Mouse (Mus musculus): ENCODE results near the gene Zcchc17. TPM values are rescaled to one million over a fixed set of nuclear protein-coding genes. Genes with fewer than 3 reads are reported as not detected.
A peak's percentile ranks its signal among the peaks of the same experiment; 100 is the strongest.

Gene Zcchc17
- polyA plus RNA-seq, 1 experiment: 17.1 TPM

GRCm38 (mm10) chr4:130308231-130309081 lies 51.3 kb downstream of the Zcchc17 start, which contains the start of the genes Fabp3 and Gm10570:
TSS of gene Fabp3 (plus strand) at chr4:130308595.
TSS of gene Gm10570 (minus strand) at chr4:130308674.
- Histone ChIP-seq H3K4me1 (ENCODE audit: control insufficient read depth, insufficient read depth, insufficient read length, low read length) (peaks cover 15% of the 10 kb centered on the region), H3K36me3 (ENCODE audit: control insufficient read depth, insufficient read depth, low read length) (no peaks in the 10 kb centered on the region), H3K27me3 (ENCODE audit: control insufficient read depth, insufficient read depth, low read length) (peaks cover 16% of the 10 kb centered on the region), H3K4me3 (ENCODE audit: low read depth, low read length) (peak within 1 kb of the TSS; percentile 66), H3K27ac (ENCODE audit: insufficient read depth, low read depth, low read length) (peak within 1 kb of the TSS; percentile 8; the same call in 1 of the 2 replicates)
- TF ChIP-seq CTCF (IDR thresholded peaks at IDR 0.05; ENCODE audit: extremely low read depth, insufficient read length, insufficient replicate concordance, low read depth, low read length) (no peak), POLR2A (IDR thresholded peaks at IDR 0.05; ENCODE audit: low read depth, low read length) (no peak)
- 3% methylated on average over 52 of the region's 52 CpGs for WGBS

- H3K36me3 ChIP-seq (ENCODE audit: control insufficient read depth, insufficient read depth, low read length): no peaks in the 10 kb centered on the region
- H3K27me3 ChIP-seq (ENCODE audit: control insufficient read depth, insufficient read depth, low read length): peaks cover 16% of the 10 kb centered on the region
- 2% methylated on average over 23 of the region's 23 CpGs for WGBS
- peak overlapping the region; percentile 66 for H3K4me3 ChIP-seq (ENCODE audit: low read depth, low read length)
- peaks cover 15% of the 10 kb centered on the region for H3K4me1 ChIP-seq (ENCODE audit: control insufficient read depth, insufficient read depth, insufficient read length, low read length)
- no peak overlapping the region for H3K27ac ChIP-seq (ENCODE audit: insufficient read depth, low read depth, low read length)
- no peak for TF ChIP-seq CTCF (IDR thresholded peaks at IDR 0.05; ENCODE audit: extremely low read depth, insufficient read length, insufficient replicate concordance, low read depth, low read length)
- no peak for TF ChIP-seq POLR2A (IDR thresholded peaks at IDR 0.05; ENCODE audit: low read depth, low read length)
Measured at GRCm38 (mm10) chr4:130307851-130308230, 51.9 kb downstream of the Zcchc17 start.

DNA sequence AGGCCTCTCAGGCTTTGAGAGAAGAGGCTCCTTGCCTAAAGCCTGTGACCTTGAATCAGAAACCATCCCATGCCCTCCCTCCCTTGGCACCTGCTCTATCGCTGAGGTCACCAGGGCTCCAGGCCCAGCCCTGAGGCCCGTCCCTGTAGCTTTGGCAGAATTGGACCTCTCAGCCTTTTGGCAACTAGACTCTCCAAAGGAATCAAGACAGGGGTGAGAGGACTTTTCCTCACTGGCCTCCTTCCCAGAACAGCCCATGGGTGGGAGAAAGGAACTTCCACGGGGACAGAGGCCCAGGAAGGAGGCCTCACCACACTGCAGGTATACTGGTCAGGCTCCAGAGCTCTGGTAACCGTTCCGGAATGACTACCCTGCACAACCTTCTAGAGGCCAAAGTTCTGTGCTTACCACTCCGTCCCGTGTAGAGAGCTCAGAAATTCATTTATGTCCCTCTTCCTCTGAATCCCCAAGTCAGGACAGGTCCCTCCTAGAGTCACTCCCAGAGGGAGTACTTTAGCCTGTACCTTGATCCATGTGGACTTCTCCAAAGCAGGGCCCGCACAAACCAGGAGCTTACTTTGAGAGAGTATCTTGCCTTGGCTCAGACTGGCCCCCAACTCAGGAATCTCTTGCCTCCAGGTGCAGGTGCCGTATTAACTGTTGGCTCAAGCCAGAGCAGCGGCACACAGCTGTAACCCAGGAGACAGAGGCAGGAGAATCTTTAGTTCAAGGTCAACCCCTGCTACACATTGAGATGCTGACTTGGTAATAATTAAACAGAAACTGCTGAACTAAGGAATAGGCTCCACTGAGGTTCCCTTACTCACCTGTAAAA lies 52.7 kb downstream of the Zcchc17 start:
- TF ChIP-seq CTCF (IDR thresholded peaks at IDR 0.05; ENCODE audit: extremely low read depth, insufficient read length, insufficient replicate concordance, low read depth, low read length): no peak
- TF ChIP-seq POLR2A (IDR thresholded peaks at IDR 0.05; ENCODE audit: low read depth, low read length): no peak
- H3K4me1 ChIP-seq (ENCODE audit: control insufficient read depth, insufficient read depth, insufficient read length, low read length): peaks cover 15% of the 10 kb centered on the region
- no peak overlapping the region for H3K27ac ChIP-seq (ENCODE audit: insufficient read depth, low read depth, low read length)
- 67% methylated on average over 10 of the region's 10 CpGs for WGBS
- peaks cover 16% of the 10 kb centered on the region for H3K27me3 ChIP-seq (ENCODE audit: control insufficient read depth, insufficient read depth, low read length)
- no peaks in the 10 kb centered on the region for H3K36me3 ChIP-seq (ENCODE audit: control insufficient read depth, insufficient read depth, low read length)
- no peak overlapping the region for H3K4me3 ChIP-seq (ENCODE audit: low read depth, low read length)

DNA sequence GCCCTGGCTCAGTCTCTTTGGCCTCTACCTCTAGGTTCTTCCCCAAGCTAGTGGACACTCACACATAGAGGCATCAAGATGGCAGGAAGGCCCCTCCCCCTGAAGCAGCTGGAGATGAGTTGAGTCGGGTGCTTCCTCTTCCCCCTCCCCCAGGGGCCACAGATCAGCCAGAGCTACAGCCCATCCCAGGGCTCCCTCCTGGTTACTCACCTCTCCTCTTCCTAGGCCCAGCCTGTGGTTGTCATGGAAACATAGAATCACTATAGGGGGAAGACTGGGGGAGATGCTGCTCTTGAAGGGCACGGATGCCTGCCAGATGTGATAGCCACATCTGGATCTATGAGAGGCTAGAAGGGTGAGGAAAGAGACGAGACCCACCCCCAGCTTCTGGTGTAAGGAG lies 55.0 kb downstream of the Zcchc17 start:
- H3K27ac ChIP-seq (ENCODE audit: insufficient read depth, low read depth, low read length): no peak overlapping the region
- H3K4me1 ChIP-seq (ENCODE audit: control insufficient read depth, insufficient read depth, insufficient read length, low read length): peaks cover 15% of the 10 kb centered on the region
- peaks cover 16% of the 10 kb centered on the region for H3K27me3 ChIP-seq (ENCODE audit: control insufficient read depth, insufficient read depth, low read length)
- H3K4me3 ChIP-seq (ENCODE audit: low read depth, low read length): no peak overlapping the region
- TF ChIP-seq CTCF (IDR thresholded peaks at IDR 0.05; ENCODE audit: extremely low read depth, insufficient read length, insufficient replicate concordance, low read depth, low read length) (no peak), POLR2A (IDR thresholded peaks at IDR 0.05; ENCODE audit: low read depth, low read length) (no peak)
- no peaks in the 10 kb centered on the region for H3K36me3 ChIP-seq (ENCODE audit: control insufficient read depth, insufficient read depth, low read length)
- WGBS: 63% methylated on average over 3 of the region's 3 CpGs

DNA sequence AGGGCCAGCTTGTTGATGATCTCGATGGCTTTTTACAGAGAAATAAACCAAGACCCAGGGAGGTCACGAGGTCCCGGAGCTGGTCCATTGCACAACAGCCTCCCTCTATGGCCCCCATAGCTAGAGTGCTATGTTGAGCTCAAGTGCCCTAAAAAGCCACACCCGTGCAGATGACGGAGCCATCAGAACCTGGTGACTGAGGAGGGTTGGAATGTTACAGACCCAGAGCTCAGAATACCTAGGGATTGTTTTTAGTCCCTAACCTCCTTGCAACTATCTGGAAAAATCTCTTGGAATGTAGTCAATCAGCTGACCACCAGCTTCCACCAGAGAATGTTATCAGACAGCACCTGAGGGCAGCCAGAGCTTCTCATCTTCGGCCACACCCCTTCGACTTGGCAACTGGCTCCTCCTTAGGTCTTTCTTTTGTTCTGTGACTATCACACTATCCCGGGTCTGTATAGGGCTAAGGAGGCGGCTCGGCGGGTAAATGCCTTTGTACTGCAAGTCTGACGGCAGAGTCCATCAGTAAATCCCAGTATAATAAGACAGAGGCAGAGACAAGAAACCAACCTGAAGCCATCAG lies 57.4 kb downstream of the Zcchc17 start:
- WGBS: 48% methylated on average over 12 of the region's 12 CpGs
- no peak for TF ChIP-seq CTCF (IDR thresholded peaks at IDR 0.05; ENCODE audit: extremely low read depth, insufficient read length, insufficient replicate concordance, low read depth, low read length)
- no peak for TF ChIP-seq POLR2A (IDR thresholded peaks at IDR 0.05; ENCODE audit: low read depth, low read length)
- Histone ChIP-seq H3K4me1 (ENCODE audit: control insufficient read depth, insufficient read depth, insufficient read length, low read length) (peaks cover 2% of the 10 kb centered on the region; the same call in 1 of the 2 replicates), H3K27me3 (ENCODE audit: control insufficient read depth, insufficient read depth, low read length) (no peaks in the 10 kb centered on the region), H3K4me3 (ENCODE audit: low read depth, low read length) (no peak overlapping the region), H3K27ac (ENCODE audit: insufficient read depth, low read depth, low read length) (no peak overlapping the region), H3K36me3 (ENCODE audit: control insufficient read depth, insufficient read depth, low read length) (no peaks in the 10 kb centered on the region)

DNA sequence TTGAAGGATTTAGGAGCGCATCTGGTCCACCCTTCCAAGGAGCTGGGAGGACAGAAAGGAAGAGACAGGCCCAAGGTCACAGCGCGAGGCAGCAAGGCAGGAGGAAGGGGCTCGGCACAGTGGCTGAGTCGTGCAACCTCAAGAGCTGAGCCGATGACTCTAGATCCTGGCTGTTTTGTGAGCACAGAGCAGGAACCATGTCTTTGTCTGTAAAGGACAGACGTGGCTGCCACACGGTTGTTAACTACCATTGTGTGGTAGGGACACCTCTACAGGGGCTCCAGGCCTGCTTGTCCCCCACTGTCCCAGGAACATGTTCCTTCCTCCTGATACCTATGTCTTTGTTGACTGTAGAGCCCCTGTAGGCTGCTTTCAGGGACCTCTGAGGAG lies 60.1 kb downstream of the Zcchc17 start:
- WGBS: 82% methylated on average over 8 of the region's 8 CpGs
- Histone ChIP-seq H3K4me3 (ENCODE audit: low read depth, low read length) (no peak overlapping the region), H3K27me3 (ENCODE audit: control insufficient read depth, insufficient read depth, low read length) (no peaks in the 10 kb centered on the region), H3K36me3 (ENCODE audit: control insufficient read depth, insufficient read depth, low read length) (no peaks in the 10 kb centered on the region), H3K27ac (ENCODE audit: insufficient read depth, low read depth, low read length) (no peak overlapping the region), H3K4me1 (ENCODE audit: control insufficient read depth, insufficient read depth, insufficient read length, low read length) (no peaks in the 10 kb centered on the region; the same call in 1 of the 2 replicates)
- TF ChIP-seq POLR2A (IDR thresholded peaks at IDR 0.05; ENCODE audit: low read depth, low read length) (no peak), CTCF (IDR thresholded peaks at IDR 0.05; ENCODE audit: extremely low read depth, insufficient read length, insufficient replicate concordance, low read depth, low read length) (no peak)

Measured in small intestine, adult 2 months (tissue).